ENCODE assay signal across 21 mouse cellular contexts in genomic region chr16:89296620-89297019, GRCm38 (mm10).
DNase-seq lines count a peak whose midpoint lies in the region; ATAC-seq lines count a peak whose summit lies in the region.
"Had no signal": no experiment of that assay in that cellular context is flagged by ENCODE, and none has a peak within 500 bp of the region (broad histone marks: within the 10 kb centered on the region; RNA-seq: fewer than 3 reads in every experiment).

No protein-coding gene starts in this region.

- no peaks in the 10 kb centered on the region for H3K36me3 ChIP-seq in forebrain, embryonic 14.5 days (ENCODE audit: control insufficient read depth, insufficient read depth, low read length)
- H3K36me3 ChIP-seq in forebrain, embryonic 12.5 days (replicated peaks) = no peaks in the 10 kb centered on the region
- H3K36me3 ChIP-seq in forebrain, embryonic 16.5 days (ENCODE audit: control insufficient read depth, insufficient read depth) = no peaks in the 10 kb centered on the region
- H3K36me3 ChIP-seq: embryonic facial prominence, embryonic 10.5 days; embryonic facial prominence, embryonic 12.5 days; G1E had no signal

- no peaks in the 10 kb centered on the region for H3K4me1 ChIP-seq in forebrain, embryonic 14.5 days (ENCODE audit: control insufficient read depth, insufficient read depth, low read length)
- no peaks in the 10 kb centered on the region for H3K4me1 ChIP-seq in forebrain, embryonic 12.5 days
- no peaks in the 10 kb centered on the region for H3K4me1 ChIP-seq in forebrain, embryonic 16.5 days (replicated peaks; ENCODE audit: control insufficient read depth, insufficient read depth, low read length)
- H3K4me1 ChIP-seq: embryonic facial prominence, embryonic 10.5 days; embryonic facial prominence, embryonic 12.5 days had no signal

- H3K4me2 ChIP-seq in forebrain, embryonic 14.5 days (ENCODE audit: low read length) = no peak overlapping the region
- H3K4me2 ChIP-seq in forebrain, embryonic 12.5 days = no peak overlapping the region
- no peak overlapping the region for H3K4me2 ChIP-seq in forebrain, embryonic 16.5 days (ENCODE audit: low read length)
- H3K4me2 ChIP-seq: embryonic facial prominence, embryonic 12.5 days had no signal

- H3K27ac ChIP-seq in forebrain, embryonic 14.5 days (ENCODE audit: low read depth, low read length) = no peak overlapping the region
- H3K27ac ChIP-seq in forebrain, embryonic 12.5 days = no peak overlapping the region
- no peak overlapping the region for H3K27ac ChIP-seq in forebrain, embryonic 16.5 days (ENCODE audit: low read length)
- H3K27ac ChIP-seq: embryonic facial prominence, embryonic 10.5 days; embryonic facial prominence, embryonic 12.5 days had no signal

- DNase-seq in cerebellum, postnatal 10 days = peak; percentile 3 to 5
- DNase-seq in cerebellum, adult 9-11 months = no peak
- peak; percentile 15 for DNase-seq in forebrain, embryonic 14.5 days (ENCODE audit: low spot score)
- DNase-seq in brain, adult 2 months (ENCODE audit: low read depth, low spot score) = peak; percentile 1
- no peak for DNase-seq in adrenal gland, postnatal 36 days
- DNase-seq in layer of hippocampus, adult 9-11 months = no peak
- DNase-seq: adrenal gland, adult 2 months; adrenal gland, postnatal 10 days; adrenal gland, postnatal 25 days; B cell, adult 2 months; cerebellum, adult 11-12 months; cerebellum, adult 2 months; cerebellum, adult 9-10 months; cerebellum, postnatal 25 days had no signal

- H3K9me3 ChIP-seq in forebrain, embryonic 14.5 days (replicated peaks; ENCODE audit: control insufficient read depth, low read length) = no peaks in the 10 kb centered on the region
- H3K9me3 ChIP-seq in forebrain, embryonic 12.5 days = no peaks in the 10 kb centered on the region
- H3K9me3 ChIP-seq in forebrain, embryonic 16.5 days (ENCODE audit: control insufficient read depth, low read length) = no peaks in the 10 kb centered on the region
- H3K9me3 ChIP-seq: embryonic facial prominence, embryonic 10.5 days; embryonic facial prominence, embryonic 12.5 days had no signal

- H3K4me3 ChIP-seq in forebrain, embryonic 14.5 days (ENCODE audit: low read depth, low read length) = no peak overlapping the region
- H3K4me3 ChIP-seq in forebrain, embryonic 12.5 days (replicated peaks) = no peak overlapping the region
- H3K4me3 ChIP-seq in forebrain, embryonic 16.5 days (replicated peaks; ENCODE audit: low read length) = no peak overlapping the region
- H3K4me3 ChIP-seq: embryonic facial prominence, embryonic 10.5 days; embryonic facial prominence, embryonic 12.5 days had no signal

- 0 out of 2 replicates have a peak, but pooled peaks have one; percentile 40 for ATAC-seq in forebrain, embryonic 14.5 days
- no peak for ATAC-seq in forebrain, embryonic 12.5 days (ENCODE audit: low FRiP score)
- peak; percentile 76 for ATAC-seq in forebrain, embryonic 16.5 days
- ATAC-seq: CD4-positive, CD25-positive, alpha-beta regulatory T cell, adult 4 months had no signal

- WGBS in forebrain, embryonic 14.5 days = 83% methylated on average over 4 of the region's 4 CpGs
- WGBS in forebrain, embryonic 12.5 days = 90% methylated on average over 4 of the region's 4 CpGs
- 73% methylated on average over 4 of the region's 4 CpGs for WGBS in forebrain, embryonic 16.5 days

- H3K27me3 ChIP-seq in forebrain, embryonic 14.5 days (replicated peaks; ENCODE audit: control insufficient read depth, insufficient read depth, low read length) = no peaks in the 10 kb centered on the region
- no peaks in the 10 kb centered on the region for H3K27me3 ChIP-seq in forebrain, embryonic 12.5 days
- no peaks in the 10 kb centered on the region for H3K27me3 ChIP-seq in forebrain, embryonic 16.5 days (replicated peaks; ENCODE audit: control insufficient read depth, insufficient read depth, low read length)
- H3K27me3 ChIP-seq: CH12.LX; embryonic facial prominence, embryonic 12.5 days had no signal

- no peak overlapping the region for H3K9ac ChIP-seq in forebrain, embryonic 14.5 days (ENCODE audit: low read length)
- no peak overlapping the region for H3K9ac ChIP-seq in forebrain, embryonic 12.5 days
- H3K9ac ChIP-seq in forebrain, embryonic 16.5 days (replicated peaks; ENCODE audit: low read depth, low read length) = no peak overlapping the region
- H3K9ac ChIP-seq: embryonic facial prominence, embryonic 12.5 days had no signal

Comparison
In these comparisons a context has a peak if more than half of its experiments do, and no peak if none do; other contexts are left out.
1. DNase-seq: peak in cerebellum, postnatal 10 days (2 of 2), forebrain, embryonic 14.5 days (single experiment) and brain, adult 2 months (single experiment); none in cerebellum, adult 9-11 months (single experiment), adrenal gland, postnatal 36 days (0 of 2) and layer of hippocampus, adult 9-11 months (single experiment).